Mouse (Mus musculus) cerebellum, adult 8-10 months (tissue): ENCODE data around the gene Ccr7.

ENCODE experiments used
- DNase-seq: peaks from one replicate; pipeline ENCODE4 v3.0.0; 2022

The Ccr7 gene

DNA sequence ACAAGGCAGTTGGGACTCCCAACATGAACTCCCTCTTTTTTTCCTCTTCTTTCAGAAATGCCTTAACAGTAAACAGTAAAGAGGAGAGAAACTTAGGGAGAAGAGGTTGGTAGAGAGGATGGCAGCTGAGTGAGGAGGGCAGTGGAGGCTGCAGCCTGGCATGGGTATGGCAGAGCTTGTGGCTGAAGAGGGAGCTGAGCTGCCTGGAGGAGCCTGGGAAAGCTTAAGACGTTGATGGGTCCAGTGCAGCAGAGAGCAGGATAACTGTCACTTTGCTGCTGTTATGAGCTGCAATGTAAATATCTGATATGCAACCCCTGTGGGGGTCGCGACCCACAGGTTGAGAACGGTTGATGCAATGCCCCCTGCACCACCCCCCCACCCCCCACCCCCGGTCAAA, 42.2 kb downstream of the Ccr7 start:
- DNase-seq: no peak

DNA sequence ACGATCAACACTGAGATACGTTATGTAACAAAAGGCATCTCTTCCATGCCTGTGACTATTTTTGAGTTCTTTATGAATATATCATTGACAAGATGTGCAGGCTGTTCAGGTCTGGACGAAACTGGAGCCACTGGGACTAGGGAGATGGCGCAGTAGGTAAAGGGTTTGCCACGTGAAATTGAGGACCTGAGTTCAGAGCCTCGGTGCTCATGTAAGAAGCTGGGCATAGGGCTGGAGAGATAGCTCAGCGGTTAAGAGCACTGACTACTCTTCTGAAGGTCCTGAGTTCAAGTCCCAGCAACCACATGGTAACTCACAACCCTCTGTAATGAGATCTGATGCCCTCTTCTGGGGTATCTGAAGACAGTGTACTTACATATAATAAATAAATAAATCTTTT, 43.2 kb downstream of the Ccr7 start:
- no peak for DNase-seq

DNA sequence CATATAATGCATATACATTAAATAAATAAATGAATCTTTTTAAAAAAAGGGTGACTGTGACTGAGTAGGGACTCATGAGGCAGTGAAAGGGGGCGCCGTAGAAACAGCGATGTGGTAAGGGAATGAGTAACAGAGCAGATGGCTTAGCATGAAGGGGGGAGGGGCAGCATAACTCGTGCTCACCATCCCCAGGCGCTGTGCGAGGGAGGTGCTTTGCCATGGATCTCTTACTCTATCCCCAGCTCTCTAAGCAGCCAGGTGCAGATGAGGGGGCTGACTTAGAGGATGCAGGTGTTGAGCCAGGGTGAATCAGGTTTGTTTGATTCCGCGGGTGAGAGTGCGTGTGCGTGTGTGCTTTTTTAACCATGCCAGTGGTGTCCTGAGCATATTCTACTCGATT, 43.7 kb downstream of the Ccr7 start:
- no peak for DNase-seq

- DNase-seq: no peak
Measured at GRCm38 (mm10) chr11:99110370-99111110, 44.3 kb downstream of the Ccr7 start.

GRCm38 (mm10) chr11:99108296-99108695, 46.6 kb downstream of the Ccr7 start:
- no peak for DNase-seq

DNA sequence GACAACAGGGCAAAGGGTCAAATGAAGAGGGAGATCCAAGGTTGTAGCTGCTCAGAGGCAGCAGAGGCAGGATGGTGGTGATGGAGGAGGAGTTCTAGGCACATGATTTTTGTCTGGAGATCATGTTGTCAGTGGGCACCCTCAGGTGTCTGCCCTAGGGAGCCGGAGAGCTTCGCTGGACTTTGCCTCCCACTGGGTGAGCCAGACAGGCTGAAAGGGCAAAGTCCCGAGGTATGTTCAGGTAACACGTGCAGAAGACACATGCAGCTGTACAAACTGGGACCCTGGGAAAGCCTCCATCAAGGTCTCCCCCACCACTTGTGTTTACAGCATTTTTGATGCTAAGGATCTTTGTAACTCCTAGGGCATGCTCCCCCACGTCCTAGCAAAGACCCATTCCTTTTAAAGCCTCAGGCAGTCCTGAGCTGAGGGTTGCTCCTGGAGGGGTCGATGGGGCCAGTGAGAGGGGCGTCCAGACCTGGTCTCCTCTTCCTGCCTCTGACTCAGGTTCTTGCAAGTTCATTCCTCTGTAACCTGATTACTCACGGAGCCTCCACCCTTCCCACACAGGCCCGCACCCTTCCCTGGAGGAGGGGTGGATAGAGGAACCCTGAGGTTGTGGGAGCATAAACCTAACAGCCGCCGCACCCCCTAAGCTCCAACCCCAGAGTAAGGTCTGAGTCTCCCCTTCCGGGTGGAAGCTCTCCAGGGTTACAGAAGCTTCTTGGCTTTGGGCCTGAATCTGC, 48.7 kb downstream of the Ccr7 start:
- no peak for DNase-seq

- DNase-seq: no peak
Measured at GRCm38 (mm10) chr11:99104609-99105410, 50.1 kb downstream of the Ccr7 start.

- no peak for DNase-seq
Measured at GRCm38 (mm10) chr11:99102575-99103270, 52.2 kb downstream of the Ccr7 start.

- DNase-seq: no peak
Measured at GRCm38 (mm10) chr11:99101693-99102092, 53.2 kb downstream of the Ccr7 start.

DNA sequence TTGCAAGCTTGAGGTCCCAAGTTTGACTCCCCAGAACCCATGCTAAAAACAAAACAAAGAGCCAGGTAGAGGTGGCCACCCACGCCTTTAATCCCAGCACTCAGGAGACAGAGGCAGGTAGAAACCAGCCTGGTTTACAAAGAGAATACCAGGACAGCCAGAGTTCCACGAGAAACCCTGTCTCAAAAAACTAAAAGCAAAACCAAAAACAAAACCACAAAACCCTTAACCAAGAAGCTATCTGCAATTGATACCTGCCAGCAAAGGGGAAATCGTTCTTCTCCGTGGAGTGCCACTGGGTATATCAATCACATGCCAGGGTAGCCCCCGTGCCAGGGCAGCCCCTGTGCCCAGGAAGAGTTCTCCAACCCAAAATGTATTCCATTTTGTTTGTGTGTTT, 54.7 kb downstream of the Ccr7 start:
- DNase-seq: no peak

- no peak for DNase-seq
Measured at GRCm38 (mm10) chr11:99099516-99099915, 55.4 kb downstream of the Ccr7 start.

DNA sequence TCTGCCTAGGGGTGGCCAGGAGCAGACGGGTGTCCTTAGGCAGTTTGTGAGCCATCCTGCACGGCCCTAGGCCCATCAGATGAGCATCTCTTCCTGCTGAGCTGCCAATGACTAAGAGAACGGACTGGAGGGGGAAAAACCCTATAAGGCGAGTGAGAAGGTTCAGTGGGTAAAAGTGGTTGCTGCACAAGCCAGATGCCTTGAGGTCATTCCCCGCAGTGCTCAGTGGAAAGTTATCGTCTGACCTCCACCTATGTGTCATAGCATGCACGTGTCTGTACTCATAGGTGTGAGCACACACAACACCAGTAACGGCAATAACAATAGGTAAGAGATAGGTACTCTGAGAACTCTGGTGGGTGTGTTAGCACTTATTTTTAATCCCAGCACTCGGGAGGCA, 56.0 kb downstream of the Ccr7 start:
- no peak for DNase-seq

- no peak for DNase-seq
Measured at GRCm38 (mm10) chr11:99096996-99097774, 57.7 kb downstream of the Ccr7 start.

DNA sequence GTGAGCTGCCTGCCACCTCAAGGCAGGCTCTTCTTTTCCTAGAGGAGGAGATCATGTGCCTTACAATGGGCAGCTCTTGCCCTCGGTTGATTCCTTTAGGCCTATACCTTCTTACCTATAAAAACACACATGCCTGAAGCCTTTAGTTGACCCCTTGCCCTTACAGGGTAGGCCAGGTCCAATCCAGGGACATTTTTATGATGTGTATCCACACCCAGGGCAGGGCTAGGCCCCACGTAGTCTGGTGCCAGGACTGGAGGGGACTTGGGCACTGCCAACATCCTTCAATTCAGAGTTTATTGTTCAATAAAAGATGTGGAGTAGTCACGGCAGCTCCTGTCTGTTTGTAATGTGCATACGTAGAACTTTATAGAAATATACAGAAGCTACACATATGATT, 58.5 kb downstream of the Ccr7 start:
- no peak for DNase-seq

DNA sequence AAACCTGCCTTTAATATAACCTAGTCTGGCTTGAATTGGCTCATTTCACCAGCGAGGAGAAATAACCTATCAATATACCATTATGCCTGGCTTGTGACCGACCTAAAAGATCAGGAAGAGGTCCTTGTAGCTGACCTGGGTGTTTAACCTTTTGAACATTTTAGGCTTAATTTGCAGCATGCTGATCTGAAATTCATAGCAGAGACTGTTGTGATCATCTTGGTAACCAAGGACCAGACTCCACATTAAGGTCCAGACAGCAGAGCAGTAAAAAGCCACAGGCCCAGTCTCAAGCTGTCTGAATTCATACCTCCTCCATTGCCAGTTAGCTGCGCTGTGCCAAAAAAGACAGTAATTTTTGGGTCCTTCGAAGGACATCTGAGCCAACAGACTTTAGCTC, 59.1 kb downstream of the Ccr7 start:
- DNase-seq: no peak

DNA sequence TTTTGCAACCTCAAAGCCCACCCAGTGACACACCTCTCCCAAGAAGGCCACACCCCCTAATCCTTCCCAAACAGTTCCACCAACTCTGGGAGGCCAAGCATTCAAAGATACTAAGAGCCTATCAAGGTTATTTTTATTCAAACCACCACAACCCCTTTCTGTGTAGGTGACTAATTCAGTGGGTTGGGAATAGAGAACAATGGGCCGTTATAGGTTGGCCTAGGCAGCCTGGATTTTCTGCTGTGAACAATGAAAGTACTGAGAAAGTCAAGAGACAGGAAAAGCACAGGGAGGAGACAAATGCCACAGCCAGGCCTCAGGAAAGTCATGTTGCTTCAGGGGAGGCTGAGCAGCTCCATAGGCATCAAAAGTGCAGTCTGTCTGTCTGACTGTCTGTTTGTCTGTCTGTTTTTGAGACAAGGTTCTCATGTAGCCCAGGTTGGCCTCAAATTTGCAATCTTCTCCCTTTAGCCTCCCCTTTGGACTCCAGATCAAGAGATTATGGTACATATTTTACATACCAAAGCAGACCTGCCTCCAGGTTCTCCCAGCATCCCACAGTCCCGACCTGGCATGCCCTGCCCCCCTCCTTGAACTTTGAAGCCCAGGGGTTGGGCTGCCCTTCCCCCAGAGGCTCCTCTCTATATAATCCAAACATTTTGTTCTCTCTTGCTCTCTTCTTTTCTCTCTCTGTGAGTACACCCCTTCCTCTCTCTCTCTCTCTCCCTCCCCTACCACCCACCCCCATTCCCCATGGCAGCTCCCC, 59.8 kb downstream of the Ccr7 start:
- no peak for DNase-seq
